Mouse (Mus musculus) bone marrow macrophage, adult 2 months (primary cell): Measurements from ENCODE around the gene Fgfr2.

Experiments used
- CTCF ChIP-seq: IDR thresholded peaks from 2 replicates; pipeline ENCODE4 v1.5.1; 2012; ENCODE audit warnings: low read depth, mild to moderate bottlenecking, low read length, moderate library complexity
- POLR2A ChIP-seq: IDR thresholded peaks from 2 replicates; pipeline ENCODE4 v1.6.1; 2012; ENCODE audit warnings: mild to moderate bottlenecking, low read depth, low read length, borderline replicate concordance

DNA sequence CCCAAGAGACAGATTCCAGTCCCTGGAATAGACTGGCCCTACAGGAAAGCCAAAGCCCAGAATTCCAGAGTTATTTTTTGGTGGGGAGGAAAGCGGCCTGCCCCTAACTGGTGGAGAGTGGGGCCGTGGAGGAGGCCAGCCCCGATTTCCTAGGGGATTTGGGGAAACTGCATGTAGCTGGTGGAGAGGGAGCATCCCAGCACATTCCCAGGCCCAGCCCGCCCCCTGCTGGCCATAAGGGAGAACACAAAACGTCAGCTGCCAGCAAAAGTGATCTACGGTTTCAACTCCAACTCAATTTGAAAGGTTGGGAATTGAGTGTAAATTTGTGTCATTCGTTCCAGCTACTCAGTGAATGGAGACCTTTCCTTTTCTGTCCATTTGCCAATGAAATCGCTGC is 909.7 kb downstream of the Fgfr2 start:
- peak; percentile 52; the same call in 1 of the 2 replicates for TF ChIP-seq CTCF
- TF ChIP-seq POLR2A = no peak
